Mouse (Mus musculus) ES-Bruce4 (cell line): ENCODE measurements around the gene Ankdd1b. TPM values are rescaled to one million over a fixed set of nuclear protein-coding genes. Genes with fewer than 3 reads are reported as not detected.

Experiments used
- H3K27ac ChIP-seq: 2 replicates; pipeline ENCODE4 v1.5.1; 2012; ENCODE audit warnings: low read length, inconsistent platforms; ENCODE audit not compliant: insufficient read depth
- H3K27me3 ChIP-seq: 2 replicates; pipeline ENCODE4 v1.6.1; 2012; ENCODE audit warnings: mild to moderate bottlenecking, low read length, inconsistent platforms; ENCODE audit not compliant: control insufficient read depth, poor library complexity, insufficient read depth, severe bottlenecking
- H3K36me3 ChIP-seq: 2 replicates; pipeline ENCODE4 v1.6.1; 2012; ENCODE audit warnings: inconsistent platforms, mild to moderate bottlenecking, low read length, moderate library complexity; ENCODE audit not compliant: control insufficient read depth, poor library complexity, insufficient read depth, severe bottlenecking
- H3K4me1 ChIP-seq: one replicate; pipeline ENCODE4 v1.8.1; 2011; ENCODE audit warnings: low read length; ENCODE audit not compliant: control insufficient read depth, insufficient read depth
- H3K4me3 ChIP-seq: 2 replicates; pipeline ENCODE4 v1.5.1; 2011; ENCODE audit warnings: low read depth, mild to moderate bottlenecking, low read length
- H3K9ac ChIP-seq: 2 replicates; pipeline ENCODE4 v1.6.1; 2012; ENCODE audit warnings: low read depth, mild to moderate bottlenecking, inconsistent platforms; ENCODE audit not compliant: poor library complexity, severe bottlenecking
- H3K9me3 ChIP-seq: replicated peaks from 2 replicates; pipeline ENCODE4 v1.6.1; 2012; ENCODE audit warnings: mild to moderate bottlenecking, low read length, inconsistent platforms; ENCODE audit not compliant: control insufficient read depth, poor library complexity, insufficient read depth, severe bottlenecking
- CTCF ChIP-seq: IDR thresholded peaks from one replicate; pipeline ENCODE4 v1.8.1; 2011; ENCODE audit warnings: low read depth, low read length
- EP300 ChIP-seq: IDR thresholded peaks from 2 replicates; pipeline ENCODE4 v1.6.1; 2011; ENCODE audit warnings: low read depth, low read length; ENCODE audit not compliant: insufficient read depth
- POLR2A ChIP-seq: IDR thresholded peaks from one replicate; pipeline ENCODE4 v1.8.1; 2011; ENCODE audit warnings: low read length; ENCODE audit not compliant: insufficient read depth
- polyA plus RNA-seq: library from polyadenylated mRNA; stranded (reverse); fragments of >200 nt; gene quantifications from 2 replicates; pipeline ENCODE4 v1.2.4, GENCODE M21; 2011; ENCODE audit warnings: low read depth; ENCODE audit not compliant: missing spikeins, insufficient read depth, insufficient read length

Gene Ankdd1b
- polyA plus RNA-seq, 1 experiment = not detected

DNA sequence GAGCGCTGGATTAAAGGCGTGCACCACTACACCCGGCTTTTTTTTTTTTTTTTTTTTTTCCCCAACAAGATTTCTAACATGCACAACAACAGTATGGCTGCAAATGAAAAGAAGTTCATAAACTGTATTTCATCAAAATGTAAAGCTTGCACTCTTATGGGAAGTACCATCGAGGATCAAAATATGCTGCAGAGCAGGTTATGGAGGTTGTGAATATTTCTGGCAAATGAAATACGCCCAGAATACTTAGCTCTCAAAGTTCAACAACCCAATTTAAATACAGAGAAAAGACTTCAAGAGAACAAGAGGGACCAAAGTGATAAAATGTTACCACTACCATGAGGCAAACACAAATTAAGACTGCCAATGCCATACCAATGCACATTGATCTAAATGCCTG, 2.3 kb downstream of the Ankdd1b start:
- no peak for TF ChIP-seq CTCF
- TF ChIP-seq POLR2A = no peak
- Histone ChIP-seq H3K4me3 (no peak overlapping the region), H3K27me3 (no peaks in the 10 kb centered on the region), H3K36me3 (no peaks in the 10 kb centered on the region), H3K27ac (no peak overlapping the region), H3K9ac (no peak overlapping the region), H3K4me1 (no peaks in the 10 kb centered on the region), H3K9me3 (no peaks in the 10 kb centered on the region)

DNA sequence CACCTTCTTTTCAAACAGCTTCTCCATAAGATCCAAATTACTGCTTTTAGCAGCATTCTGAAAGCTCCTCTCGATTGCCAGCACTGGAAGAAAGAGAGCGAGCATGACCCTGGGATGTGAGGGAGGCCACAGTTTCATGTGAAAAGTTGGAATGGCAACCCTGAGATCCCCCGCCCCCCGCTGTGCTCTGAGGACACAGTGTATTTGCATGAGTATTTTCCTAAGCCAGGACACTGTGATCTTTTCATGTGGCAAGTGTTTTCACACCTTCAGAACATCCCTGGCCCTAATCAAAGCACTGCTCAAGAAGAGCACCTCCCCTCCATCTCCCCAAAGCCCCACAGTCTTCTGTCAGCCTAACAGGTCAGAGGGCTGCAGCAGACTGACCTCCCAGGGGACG, 5.7 kb downstream of the Ankdd1b start:
- Histone ChIP-seq H3K27ac (no peak overlapping the region), H3K9ac (no peak overlapping the region), H3K4me3 (no peak overlapping the region), H3K27me3 (no peaks in the 10 kb centered on the region), H3K4me1 (no peaks in the 10 kb centered on the region), H3K9me3 (no peaks in the 10 kb centered on the region), H3K36me3 (no peaks in the 10 kb centered on the region)
- TF ChIP-seq CTCF = no peak
- TF ChIP-seq POLR2A = no peak
- no peak for TF ChIP-seq EP300

DNA sequence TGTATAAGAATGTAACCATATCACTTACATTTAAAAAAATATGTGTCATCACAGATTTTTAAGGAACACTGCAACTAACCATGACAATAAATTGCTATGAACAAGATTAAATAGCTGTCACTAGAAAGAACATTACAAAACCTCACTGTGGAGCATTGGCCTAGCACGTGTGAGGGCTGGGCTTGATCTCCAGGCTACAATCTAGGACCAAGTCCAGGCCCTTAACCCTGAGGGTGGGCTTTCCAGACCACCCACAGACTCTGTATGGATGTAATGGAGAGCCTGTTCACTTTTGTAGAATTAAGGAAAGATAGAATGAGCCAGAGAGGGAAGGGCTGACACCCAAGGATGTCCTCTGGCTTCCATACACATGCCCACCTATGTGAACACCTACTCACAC, 8.4 kb downstream of the Ankdd1b start:
- no peak for TF ChIP-seq CTCF
- no peak for TF ChIP-seq EP300
- no peak for TF ChIP-seq POLR2A
- Histone ChIP-seq H3K27ac (no peak overlapping the region), H3K36me3 (no peaks in the 10 kb centered on the region), H3K9me3 (no peaks in the 10 kb centered on the region), H3K9ac (no peak overlapping the region), H3K27me3 (no peaks in the 10 kb centered on the region), H3K4me3 (no peak overlapping the region), H3K4me1 (no peaks in the 10 kb centered on the region)

DNA sequence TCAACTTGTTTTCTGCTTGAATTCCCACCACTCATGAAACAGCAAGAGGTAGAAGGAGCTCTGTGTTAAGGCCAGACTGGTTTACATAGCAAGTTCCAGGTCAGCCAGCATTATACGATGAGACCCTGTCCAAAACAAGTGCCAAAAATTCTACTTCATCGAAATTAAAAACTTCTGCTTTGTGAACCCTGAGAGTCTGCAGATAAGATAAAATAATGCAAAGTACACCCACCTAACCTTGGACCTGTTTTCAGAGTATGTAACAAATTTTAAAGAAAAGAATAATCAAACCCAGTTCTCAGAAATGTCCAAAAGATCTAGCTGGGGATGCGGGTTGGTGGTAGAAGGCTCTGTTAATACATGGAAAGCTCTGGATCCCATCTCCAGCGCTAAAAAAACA, 12.4 kb downstream of the Ankdd1b start:
- TF ChIP-seq CTCF (no peak), POLR2A (no peak), EP300 (no peak)
- H3K4me3 ChIP-seq = no peak overlapping the region
- H3K9ac ChIP-seq = no peak overlapping the region
- no peaks in the 10 kb centered on the region for H3K9me3 ChIP-seq
- no peak overlapping the region for H3K27ac ChIP-seq
- no peaks in the 10 kb centered on the region for H3K36me3 ChIP-seq
- H3K4me1 ChIP-seq = no peaks in the 10 kb centered on the region
- H3K27me3 ChIP-seq = no peaks in the 10 kb centered on the region

DNA sequence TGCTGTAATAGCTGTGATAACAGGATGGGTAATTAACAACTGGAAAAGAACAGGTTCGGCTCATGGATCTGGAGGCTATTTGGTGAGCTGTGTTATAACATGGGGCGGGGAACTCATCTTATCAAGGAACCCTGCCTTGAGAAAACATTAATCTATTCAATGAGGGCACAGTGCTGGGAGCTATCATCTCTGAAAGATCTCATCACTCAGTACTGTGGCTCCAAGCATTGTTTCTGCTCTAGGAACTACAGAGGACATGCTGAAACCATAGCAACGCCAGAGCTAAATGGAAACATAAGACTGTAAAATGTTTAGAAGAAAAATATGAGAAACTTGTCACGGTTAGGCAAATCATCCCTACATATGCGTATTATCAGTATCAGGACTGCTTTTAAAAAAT, 13.0 kb downstream of the Ankdd1b start:
- H3K27me3 ChIP-seq = no peaks in the 10 kb centered on the region
- no peak overlapping the region for H3K9ac ChIP-seq
- TF ChIP-seq EP300 (no peak), POLR2A (no peak), CTCF (no peak)
- H3K9me3 ChIP-seq = no peaks in the 10 kb centered on the region
- H3K4me1 ChIP-seq = no peaks in the 10 kb centered on the region
- no peak overlapping the region for H3K4me3 ChIP-seq
- no peaks in the 10 kb centered on the region for H3K36me3 ChIP-seq
- no peak overlapping the region for H3K27ac ChIP-seq

DNA sequence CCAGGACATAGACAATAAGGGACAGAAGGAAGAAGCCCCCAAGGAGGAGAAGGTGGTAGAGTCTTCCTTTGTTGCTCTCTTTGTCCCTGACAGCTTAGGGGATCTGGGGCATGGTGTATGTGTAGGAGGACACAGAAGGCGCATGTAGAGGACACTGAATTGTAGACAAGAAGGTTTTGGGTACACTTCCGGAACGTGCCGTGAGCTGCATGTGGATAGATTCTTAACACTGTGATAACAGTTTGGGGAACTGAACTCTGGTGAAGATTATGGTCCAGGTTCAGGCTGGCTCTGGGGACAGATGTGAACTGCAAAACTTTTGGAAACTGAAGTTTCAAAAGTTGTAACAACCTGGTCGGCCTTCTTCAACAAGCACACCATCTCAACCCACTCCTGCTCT, 13.4 kb downstream of the Ankdd1b start:
- H3K27ac ChIP-seq = no peak overlapping the region
- no peaks in the 10 kb centered on the region for H3K27me3 ChIP-seq
- H3K9me3 ChIP-seq = no peaks in the 10 kb centered on the region
- H3K4me3 ChIP-seq = no peak overlapping the region
- no peaks in the 10 kb centered on the region for H3K36me3 ChIP-seq
- no peak overlapping the region for H3K9ac ChIP-seq
- H3K4me1 ChIP-seq = no peaks in the 10 kb centered on the region
- TF ChIP-seq EP300 (no peak), POLR2A (no peak), CTCF (no peak)
